Mouse (Mus musculus): Measurements from ENCODE around the gene Med8.

DNA sequence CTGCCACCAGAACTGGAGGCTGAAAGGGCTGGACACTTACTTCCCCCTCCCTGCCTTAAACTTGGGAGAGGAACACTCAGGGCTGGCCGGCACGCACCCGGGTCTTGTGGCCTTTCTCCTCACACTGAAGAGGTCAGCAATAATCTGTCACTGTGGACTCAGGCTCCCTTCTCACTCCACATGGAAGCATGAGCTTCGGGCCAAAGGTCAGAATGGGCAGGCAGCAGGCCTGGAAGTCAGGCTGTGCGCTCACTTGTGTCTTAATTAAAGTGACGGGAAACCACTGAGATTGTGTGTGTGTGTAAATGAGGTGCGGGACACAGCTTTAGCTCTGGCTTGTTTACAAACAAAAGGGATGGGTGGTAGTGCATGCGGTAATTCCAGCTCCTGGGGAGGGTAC, 23.2 kb downstream of the Med8 start:
- no peak for TF ChIP-seq CTCF (conservative IDR thresholded peaks at IDR 0.05; ENCODE audit: low read length)
- TF ChIP-seq POU5F1 (IDR thresholded peaks at IDR 0.05; ENCODE audit: borderline replicate concordance, low read length), result no peak
- TF ChIP-seq NANOG (IDR thresholded peaks at IDR 0.05; ENCODE audit: borderline replicate concordance, low read length), result no peak

All from E14TG2a.4 (cell line).